Mouse (Mus musculus) bone marrow, adult 2 months (tissue): Measurements from ENCODE around the gene Arfgef2.

ENCODE experiments used
- CTCF ChIP-seq: fragments of 200-500 bp; IDR thresholded peaks from 2 replicates; pipeline ENCODE4 v1.5.1; 2011; ENCODE audit warnings: low read length, control low read depth; ENCODE audit not compliant: control insufficient read depth, insufficient read depth
- POLR2A ChIP-seq: fragments of 200-500 bp; IDR thresholded peaks from 2 replicates; pipeline ENCODE4 v1.6.1; 2011; ENCODE audit warnings: low read depth, mild to moderate bottlenecking, control low read depth, low read length, borderline replicate concordance; ENCODE audit not compliant: control insufficient read depth

- no peak for TF ChIP-seq POLR2A
- no peak for TF ChIP-seq CTCF
Measured at GRCm38 (mm10) chr2:166774275-166774674, 31.1 kb upstream of the Arfgef2 start.
